Mouse (Mus musculus) CD8-positive naive resting alpha-beta T cell, adult 2 months (primary cell): ENCODE results near the gene Plekhm1.
"Not testable (repeated sequence)": the region's sequence is repeated elsewhere in the genome, so short reads cannot be mapped to it uniquely, and the experiment has no call there.

Experiments
- DNase-seq, 2 experiments: peaks; one replicate each; pipeline ENCODE4 v3.0.0; 2022; ENCODE audit warnings: low read depth in 2 of 2, low spot score in 2 of 2

Gene Plekhm1

DNA sequence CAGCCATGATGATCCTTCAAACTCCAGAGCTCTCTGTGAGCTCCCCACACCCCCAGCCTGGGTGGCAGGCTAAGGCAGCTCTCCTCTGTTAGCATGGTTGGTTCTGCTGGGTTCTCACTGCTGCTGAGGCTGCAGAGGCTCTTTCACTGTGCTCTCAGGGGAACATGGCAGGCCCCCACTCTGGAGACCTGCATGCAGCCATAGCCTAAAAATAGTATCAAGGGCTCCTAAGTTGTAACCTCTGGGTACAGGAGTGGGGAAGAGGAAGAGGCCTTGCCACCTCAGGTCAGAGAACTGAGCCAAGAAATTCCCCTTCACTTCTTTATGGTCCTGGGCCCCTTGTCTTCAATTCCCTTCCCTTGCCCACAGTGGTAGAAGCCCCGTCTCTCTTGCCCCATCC lies 68.6 kb downstream of the Plekhm1 start:
- no peak for DNase-seq

DNA sequence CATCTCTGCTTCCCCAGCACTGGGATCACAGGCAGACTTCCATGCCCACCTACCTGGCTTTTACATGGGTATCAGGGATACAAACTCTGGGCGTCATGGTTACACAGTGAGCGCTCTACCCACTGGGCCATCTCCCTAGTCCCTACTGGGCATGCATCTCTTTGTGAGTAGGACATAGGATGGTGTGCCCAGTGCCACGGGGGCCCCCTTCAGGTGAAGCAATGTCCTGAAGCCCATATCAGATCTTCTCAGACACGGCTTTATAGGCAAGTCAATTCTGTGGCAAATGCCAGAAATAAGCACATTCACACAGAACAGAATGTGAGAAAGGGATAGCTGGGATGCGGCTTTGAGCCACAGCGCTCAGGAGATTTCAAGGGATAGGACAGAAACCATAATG lies 69.4 kb downstream of the Plekhm1 start:
- DNase-seq: no peak

DNA sequence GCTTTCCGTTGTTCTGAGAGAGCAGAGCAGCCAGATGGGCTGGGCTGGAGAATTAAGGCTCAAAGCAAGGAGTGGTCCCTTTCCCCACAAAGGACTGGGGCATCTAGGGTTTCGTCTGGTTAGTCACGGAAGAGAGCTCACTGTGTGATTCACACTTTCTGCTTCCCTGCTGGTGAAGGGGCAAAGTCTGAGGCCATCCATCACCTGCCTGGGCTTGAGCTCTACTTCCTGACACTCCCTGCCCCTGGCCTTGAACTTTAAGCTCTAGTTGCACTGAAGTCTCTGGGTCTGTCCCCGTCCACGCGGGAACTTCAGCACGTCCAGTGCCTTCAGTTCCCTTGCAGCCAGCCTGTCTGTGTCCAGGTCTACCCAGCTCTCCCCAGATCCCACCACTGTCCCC lies 71.8 kb downstream of the Plekhm1 start:
- DNase-seq: no peak

DNA sequence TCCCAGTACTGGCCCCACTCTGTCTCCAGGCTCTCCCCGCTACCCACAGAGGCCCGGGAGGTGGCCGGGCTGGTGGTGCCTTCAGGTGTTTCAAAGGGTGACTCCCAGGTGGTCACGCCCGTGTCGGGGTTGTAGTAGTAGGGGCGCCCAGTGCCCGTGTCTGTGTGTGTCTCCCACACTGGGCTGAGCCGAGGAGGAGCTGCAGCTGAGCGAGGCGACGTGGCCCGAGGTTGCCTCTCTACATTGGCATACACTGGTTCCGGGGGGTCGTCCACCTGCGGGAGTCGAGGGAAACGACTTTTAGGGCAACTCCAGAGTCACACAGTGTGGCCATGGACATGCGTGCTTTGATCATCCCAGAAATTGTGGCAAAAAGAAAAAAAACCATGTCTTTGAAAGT lies 72.4 kb downstream of the Plekhm1 start:
- DNase-seq: no peak

DNA sequence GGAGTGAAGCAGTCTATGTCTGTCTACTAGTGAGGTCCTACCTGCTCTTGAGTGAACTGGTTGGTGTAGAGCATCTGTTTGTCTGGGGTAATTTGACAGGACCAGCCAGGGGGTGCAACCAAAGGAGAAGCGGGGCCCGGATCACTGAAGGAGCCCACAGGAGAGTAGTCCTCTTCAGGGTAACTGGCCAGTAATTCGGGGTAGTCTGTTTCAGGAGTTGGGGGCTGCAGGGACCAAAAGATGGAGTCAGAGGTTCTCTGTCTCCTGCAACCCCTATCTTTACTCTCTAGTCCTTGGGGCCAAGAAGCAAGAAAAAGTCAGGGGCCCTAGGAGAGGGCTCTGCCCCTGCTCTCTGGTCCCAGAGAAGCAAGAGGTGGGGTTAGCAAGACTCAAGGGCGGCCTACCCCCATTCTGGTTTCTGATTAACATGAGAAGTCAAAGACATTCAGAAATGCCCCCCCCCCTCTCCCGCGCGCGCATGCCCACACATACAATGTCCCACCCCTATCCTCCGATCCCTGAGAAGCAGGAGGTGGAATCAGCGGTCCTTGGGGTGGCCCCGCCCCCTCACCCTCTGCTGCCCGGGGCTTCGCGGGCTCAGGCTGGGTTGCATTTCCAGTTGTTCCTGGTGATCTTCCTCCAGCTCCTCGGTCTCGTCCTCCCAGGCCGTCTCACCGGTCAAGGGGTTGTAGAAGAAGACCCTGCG lies 72.9 kb downstream of the Plekhm1 start:
- no peak for DNase-seq

DNA sequence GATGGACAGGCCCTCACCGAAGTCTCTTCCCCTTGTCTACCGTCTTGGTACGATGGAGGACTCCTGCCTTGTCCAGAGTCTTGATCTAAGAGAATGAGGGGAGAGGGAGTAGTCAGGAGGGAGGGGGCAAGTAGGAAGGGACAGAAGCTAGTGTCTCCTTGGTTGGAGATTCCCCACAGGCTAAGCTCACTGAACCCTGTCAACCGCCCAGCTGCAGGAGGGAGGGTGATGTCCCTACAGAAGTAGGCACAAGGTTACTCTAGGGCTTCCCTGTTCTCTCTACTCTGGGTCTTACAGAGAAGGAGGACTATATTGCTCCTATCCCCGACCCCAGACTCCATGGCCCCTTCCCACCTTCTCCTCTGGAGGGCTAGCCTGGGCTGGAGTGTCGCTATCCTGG lies 73.8 kb downstream of the Plekhm1 start:
- DNase-seq: no peak

DNA sequence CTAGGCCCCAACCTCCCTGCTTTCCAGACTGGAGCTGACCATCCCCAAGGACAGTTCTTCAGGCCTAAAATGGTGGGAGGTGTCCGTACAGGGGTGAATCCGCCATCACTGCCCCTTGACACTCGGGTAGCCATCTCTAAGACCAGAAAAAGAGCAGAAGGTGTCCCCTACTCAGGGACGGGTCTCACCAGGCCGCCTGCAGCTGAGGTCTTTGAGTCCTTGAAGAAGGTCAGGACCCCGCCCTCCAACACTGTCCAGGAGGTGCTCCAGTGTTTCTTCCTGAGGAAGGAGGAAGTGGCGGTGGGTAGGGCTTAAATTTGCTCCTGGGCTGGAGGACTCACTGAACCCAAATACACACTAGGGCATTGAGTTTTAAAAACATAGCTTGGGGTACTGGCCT lies 74.4 kb downstream of the Plekhm1 start:
- DNase-seq: no peak

DNA sequence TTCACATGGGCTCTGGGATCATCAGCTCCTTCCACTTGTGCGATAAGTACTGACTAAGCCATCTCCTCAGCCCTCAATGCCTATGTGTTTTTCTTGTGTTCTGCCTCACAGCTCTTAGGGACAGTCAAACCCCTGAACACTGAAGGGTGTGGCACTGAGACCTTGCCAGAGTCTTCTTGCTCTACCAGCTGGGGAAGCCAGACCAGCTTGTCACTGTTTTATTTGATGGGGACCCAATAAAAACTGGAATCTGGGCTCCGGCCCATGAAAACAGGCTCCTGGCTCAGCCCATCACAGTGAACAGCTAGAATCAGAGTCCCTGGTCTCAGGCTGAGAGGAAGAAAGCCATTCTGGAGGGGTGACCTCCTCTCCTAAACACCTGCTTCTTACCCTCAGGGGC lies 75.3 kb downstream of the Plekhm1 start:
- DNase-seq: no peak

DNA sequence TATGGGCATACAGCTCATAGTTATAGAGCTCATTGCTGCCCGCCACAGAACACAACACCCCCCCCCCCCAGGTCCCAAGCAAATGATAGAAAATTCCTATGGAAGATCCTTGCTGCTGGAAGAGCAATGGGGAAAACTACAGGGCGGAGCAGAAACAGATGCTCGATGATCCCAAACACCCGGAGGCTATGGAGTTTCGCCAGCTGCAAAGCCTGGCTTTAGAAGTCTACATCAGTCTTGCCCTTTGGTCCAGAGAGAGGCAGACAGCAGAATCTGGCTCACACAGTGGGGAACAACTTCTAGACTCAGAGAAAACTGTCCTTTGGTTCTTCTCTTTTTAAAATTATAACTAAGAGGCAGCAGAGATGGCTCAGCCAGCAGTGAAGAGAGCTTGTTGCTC lies 76.9 kb downstream of the Plekhm1 start:
- DNase-seq: no peak

DNA sequence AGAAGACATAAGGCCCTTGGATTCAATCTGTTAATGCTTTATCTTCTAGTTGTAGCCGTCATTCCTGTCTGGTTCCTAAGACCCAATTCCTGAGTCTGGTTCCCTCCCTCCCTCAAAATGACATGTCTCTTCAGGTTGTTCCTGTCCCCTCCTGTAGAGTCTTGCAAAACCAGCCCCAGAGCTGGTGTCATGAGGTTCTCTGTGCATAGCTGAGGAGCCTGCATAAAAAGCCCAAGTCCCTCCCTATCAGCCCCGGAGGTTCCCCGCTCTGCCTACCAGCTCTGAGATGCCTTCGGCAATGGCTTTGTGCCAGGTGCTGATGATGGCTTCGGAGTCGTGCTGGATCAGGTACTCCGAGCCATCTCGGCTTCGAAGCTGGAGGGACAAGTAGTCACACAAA lies 77.6 kb downstream of the Plekhm1 start:
- DNase-seq: no peak

DNA sequence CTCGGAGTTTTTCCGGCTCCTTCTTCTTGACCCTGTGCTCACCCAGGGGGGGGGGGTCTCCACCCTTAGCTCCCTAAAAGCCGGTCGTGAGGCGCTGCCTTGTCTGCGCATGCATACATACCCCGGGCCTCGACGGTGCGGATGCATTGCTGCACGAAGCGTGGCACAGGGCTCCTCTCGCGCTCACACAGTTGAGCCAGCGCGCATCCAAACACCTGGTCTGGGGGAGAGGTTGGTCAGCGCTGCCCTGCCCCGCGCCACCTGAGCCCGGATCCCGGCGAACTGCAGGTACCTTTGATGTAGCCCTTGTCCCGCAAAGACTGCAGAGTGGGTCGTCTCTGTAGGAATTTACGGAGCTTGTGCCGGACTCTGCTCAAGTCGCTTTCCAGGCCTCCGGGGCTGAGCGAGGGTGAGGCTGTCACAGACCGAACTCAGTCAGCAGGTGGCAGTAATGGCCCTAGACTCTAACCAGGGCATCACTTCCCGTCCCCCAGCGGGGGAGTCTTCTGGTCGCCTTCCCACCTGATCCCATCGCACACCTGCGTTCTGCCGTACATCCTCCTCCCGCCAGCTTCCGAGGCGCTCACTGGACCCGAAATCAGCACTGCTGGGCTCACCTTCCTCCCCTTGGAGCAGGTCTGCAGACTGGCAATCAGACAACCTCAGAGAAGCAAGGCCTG lies 78.6 kb downstream of the Plekhm1 start:
- no peak for DNase-seq

DNA sequence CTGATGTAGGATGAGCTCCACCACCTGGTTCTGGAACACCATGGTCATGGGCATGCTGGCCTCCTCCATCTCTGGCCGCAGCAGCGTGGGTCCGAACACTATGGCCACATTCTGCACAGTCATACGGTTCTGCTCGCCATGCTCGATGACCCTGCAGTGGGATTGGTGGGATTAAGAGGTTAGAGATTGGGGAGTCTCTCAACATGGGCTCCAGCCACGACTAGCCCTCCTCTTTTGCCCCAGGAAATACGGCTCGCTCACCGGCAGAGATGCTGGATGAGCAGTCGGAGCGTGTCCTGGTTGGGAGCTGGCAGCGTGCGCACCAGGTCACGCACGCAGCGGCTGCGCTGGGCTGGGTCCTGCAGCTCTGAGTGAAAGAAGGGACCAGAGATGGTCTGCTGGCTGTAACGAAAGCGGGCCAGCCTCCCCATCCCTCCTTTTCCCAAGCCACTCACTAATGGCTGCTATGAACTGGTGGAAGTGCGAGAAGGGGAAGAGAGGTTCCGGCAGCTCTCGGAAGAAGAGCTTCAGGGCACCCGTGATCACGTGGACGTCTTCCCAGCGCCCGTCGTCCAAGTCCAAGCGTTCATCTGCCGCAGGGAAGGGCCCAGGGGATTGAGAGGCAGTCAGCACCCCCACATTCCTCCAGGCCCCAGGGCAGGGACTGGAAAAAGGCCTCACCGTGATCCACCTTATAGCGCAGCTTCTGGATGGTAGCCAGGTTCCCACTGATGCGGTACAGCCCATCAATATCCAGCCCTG lies 79.4 kb downstream of the Plekhm1 start:
- DNase-seq: no peak

DNA sequence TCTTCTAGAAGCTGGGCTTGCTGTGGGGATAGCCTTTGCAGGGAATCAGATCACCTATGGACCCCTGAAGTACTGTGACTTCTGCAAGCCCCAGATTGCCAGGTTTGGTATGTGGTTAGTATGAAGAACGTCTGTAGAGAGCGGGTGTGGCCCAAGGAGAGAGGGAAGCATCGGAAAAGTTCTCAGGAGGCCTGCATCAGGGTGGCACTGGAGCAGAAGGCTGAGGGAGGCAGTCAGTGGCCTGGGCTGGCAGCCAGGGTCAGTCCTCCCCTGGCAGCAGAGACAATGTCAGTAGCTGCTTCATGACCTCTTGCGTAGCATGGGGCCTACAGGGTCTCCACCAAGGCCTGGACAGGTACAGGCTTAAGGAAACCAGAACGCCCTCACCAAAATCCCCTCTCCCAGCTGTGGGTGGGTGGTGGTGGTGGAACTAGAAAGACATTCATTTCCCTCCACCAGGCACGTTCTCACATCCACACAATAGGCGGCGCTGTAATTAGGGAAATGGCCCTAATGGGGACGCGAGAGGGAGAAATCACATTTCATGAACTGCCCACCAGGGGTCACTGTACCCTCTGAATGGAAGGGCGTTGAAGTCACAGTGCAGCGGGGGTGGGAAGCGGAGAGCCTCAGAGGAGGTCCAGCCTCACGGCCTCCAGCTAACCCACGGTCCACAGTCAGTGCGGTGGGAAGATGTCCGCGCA lies 80.1 kb downstream of the Plekhm1 start:
- peak; percentile 46 to 67 for DNase-seq

DNA sequence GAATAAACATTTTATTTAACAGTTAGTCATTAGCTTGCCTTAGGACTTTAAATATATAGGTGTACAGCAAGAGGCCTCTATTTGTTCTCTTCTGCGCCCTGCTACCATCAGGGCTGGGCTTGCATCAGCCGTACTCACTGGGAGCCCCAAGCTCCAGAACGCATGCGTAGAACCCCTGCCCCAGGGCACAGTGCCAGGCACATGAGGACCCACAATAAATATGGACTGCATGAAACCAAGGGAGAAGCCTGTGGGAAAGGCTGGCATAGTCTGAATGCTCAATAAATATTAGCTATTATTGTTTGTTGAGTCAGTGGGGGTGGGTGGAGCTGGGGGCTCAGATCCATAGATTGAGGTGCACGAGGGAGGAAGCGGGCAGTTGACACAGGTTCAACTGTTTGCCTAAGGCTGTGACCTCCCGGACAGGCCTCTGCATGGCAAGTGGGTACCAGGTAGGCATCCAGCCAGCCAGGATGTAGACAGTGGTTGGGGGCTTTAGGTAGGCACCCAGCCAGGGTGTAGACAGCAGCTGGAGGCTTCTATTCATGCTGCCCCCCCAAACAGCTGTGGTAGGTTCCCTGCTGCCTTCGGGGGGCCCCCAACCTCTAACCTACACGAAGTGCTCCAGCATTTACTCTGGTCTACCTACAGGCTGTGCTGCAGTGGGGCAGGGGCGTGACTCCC lies 80.8 kb downstream of the Plekhm1 start:
- DNase-seq: no peak

DNA sequence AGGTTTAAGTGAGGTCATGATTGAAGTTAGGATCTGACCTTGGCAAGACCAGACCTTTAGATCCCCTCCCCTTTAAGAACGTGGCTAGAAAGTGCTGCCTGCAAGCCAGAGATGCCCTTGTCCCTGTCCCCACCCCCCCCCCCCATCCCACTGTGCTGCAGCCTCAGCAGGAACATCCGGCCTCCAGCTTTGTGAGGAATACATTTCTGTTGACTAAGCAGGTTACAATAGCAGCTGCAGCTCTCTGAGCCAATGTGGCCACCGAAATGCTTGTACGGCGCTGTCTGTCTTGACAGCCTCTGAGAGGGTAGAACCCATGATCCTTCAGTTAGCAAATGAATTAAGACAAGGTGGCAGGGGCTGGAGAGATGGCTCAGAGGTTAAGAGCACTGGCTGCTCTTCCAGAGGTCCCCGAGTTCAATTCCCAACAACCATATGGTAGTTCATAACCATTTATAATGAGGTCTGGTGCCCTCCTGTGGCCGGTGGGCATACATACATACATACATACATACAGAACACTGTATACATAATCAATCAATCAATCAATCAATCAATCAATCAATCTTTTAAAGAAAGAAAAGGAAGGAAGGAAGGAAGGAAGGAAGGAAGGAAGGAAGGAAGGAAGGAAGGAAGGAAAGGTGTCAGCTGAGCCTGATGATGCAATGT lies 81.7 kb downstream of the Plekhm1 start:
- no peak for DNase-seq

DNA sequence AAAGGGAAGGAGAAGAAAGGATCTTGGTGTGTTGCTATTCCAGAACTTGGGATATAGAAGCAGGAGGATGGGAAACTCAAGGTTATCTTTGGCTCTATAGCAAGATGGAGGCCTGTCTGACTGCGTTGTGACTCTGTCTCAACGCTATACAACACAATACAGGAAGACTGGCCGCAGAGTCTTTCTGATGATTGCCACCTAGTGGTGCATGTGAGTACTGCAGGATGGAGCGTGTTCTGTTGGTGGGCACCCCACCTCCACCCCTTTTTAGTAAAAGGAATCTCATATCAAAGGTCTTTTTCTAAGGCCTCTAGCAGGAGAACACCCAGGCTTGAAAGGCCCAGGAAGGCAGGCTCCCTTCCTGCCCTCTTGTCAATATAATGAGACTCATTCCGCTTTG lies 85.5 kb downstream of the Plekhm1 start:
- DNase-seq: peak; percentile 90 to 94

DNA sequence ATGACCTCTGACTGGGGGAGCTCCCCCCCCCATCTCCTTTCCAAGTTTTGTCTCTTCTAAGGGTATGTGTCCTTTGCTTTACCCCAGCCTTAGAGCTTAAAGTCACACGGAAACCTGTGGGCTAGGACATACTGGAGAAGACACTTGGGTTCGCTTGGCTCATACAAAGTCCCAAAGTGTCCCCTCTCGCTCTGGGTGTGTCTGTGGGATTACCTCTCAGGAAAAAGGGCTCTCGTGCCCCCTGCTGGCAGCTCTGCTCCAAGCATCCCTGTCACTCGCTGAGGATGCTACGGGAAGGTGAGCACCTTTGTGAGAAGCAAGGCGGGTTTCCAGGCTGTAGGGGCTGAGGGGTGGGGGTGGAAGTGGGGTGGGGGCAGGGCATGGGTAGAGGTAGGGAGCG lies 87.3 kb downstream of the Plekhm1 start:
- peak in 1 of 2 experiments; percentile 48 for DNase-seq

DNA sequence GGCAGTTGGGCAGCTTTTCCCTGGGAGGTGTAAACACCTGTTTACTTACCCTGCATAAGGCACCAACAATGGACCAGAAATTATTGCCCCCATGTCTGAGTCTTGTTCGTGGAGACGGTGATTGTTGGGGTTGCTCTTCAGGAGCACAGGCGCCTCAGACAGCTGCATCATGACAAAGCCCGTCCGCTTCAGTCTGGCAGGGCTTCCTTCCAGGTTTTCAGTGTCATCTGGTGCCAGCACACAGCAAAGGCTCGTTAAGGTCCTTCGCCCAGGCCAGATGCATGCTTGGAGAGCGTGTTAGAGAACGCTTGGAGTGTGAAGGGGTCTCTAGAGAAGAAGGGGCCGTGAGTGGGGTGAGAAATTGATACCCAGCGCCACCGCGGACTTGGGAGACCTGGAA lies 87.8 kb downstream of the Plekhm1 start:
- DNase-seq: no peak

DNA sequence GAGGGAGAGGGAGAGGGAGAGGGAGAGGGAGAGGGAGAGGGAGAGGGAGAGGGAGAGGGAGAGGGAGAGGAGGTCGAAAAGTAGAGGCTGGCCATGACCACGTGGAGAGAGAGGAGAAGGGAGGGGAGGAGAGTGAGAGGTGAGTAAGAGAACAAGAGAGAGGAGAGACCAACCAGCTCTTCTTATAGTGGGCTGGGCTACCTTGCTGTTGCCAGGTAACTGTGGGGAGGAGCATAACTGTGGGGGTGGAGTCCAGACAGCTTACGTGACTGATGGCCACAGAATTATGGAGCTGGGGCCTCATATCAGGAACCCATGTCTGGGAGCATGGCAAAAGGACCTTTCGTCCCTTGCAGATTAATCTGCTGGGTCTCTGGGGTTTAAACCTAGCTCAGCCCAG lies 89.7 kb downstream of the Plekhm1 start:
- DNase-seq: not testable (repeated sequence)

DNA sequence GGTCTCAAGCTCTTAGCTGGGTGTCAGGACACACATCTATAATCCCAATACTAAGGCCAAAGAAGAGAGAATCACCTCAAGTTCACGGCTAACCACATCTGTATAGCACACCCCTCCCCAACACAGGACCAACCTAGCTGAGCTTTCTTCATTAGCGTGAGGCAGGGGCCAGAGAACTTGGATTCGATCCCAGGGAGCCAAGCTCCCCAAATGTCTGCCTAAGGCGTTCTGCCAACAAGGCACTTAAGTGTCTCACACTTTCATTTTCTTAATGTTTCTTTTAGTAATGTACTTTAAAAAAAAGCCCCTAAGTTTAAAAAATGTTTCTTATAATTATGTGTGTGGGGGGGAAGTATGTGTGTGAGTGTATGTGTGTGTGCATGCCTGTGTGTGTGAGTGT lies 91.8 kb downstream of the Plekhm1 start:
- DNase-seq: no peak

DNA sequence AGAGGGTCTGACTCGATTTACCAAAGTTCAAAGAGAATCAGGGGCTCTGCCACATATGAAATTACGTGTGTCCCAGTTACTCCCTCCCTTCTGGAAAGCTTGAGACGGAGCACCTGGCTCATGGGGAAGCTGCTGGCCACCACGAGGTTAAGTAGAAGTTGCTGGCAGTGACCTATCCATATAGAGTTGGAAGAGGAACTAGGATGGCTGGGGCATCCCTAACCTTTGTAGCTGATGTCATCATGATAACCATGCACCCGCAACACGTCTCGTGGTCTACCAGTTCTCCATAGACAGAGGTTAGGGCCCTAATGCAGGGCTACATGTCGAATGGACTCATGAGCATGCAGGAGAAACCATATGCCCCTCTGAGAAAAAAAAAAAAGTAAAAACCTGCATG lies 92.3 kb downstream of the Plekhm1 start:
- no peak for DNase-seq
